ENCODE assay signal across 8 mouse cellular contexts in genomic region chr8:11727273-11727650, GRCm38 (mm10). TPM values are rescaled to one million over a fixed set of nuclear protein-coding genes. Genes with fewer than 3 reads are reported as not detected.
DNase-seq lines count a peak whose midpoint lies in the region; ATAC-seq and TF ChIP-seq lines count a peak whose summit lies in the region.

No protein-coding gene starts in this region.

- H3K4me2 ChIP-seq in liver, embryonic 13.5 days, result peak overlapping the region; percentile 61

- peak overlapping the region; percentile 49; the same call in 1 of the 2 replicates for H3K27ac ChIP-seq in cerebellum, adult 2 months (ENCODE audit: insufficient read depth, low read length)
- no peak overlapping the region for H3K27ac ChIP-seq in liver, embryonic 13.5 days

- ATAC-seq in liver, embryonic 13.5 days (ENCODE audit: low read depth), result no peak

- TF ChIP-seq CTCF in cerebellum, adult 2 months (IDR thresholded peaks at IDR 0.05; ENCODE audit: borderline replicate concordance, insufficient read depth, low read depth, low read length), result no peak
- no peak for TF ChIP-seq CTCF in E14TG2a.4 (conservative IDR thresholded peaks at IDR 0.05; ENCODE audit: low read length)

- H3K4me1 ChIP-seq in cerebellum, adult 2 months (ENCODE audit: control insufficient read depth, insufficient read depth, low read length), result peaks cover 11% of the 10 kb centered on the region
- peaks cover 22% of the 10 kb centered on the region for H3K4me1 ChIP-seq in E14TG2a.4 (replicated peaks; ENCODE audit: low read depth, low read length)
- peaks cover 14% of the 10 kb centered on the region; the same call in 1 of the 2 replicates for H3K4me1 ChIP-seq in liver, embryonic 13.5 days (replicated peaks)

- H3K36me3 ChIP-seq in E14TG2a.4 (ENCODE audit: insufficient read depth, low read length), result no peaks in the 10 kb centered on the region
- no peaks in the 10 kb centered on the region for H3K36me3 ChIP-seq in liver, embryonic 13.5 days

- no peaks in the 10 kb centered on the region for H3K27me3 ChIP-seq in cerebellum, adult 2 months (ENCODE audit: control insufficient read depth, insufficient read depth, low read length)
- peaks cover 79% of the 10 kb centered on the region for H3K27me3 ChIP-seq in E14TG2a.4 (ENCODE audit: insufficient read depth, low read length)
- H3K27me3 ChIP-seq in liver, embryonic 13.5 days, result peaks cover 80% of the 10 kb centered on the region

- peak overlapping the region; percentile 36; the same call in 1 of the 2 replicates for H3K9ac ChIP-seq in liver, embryonic 13.5 days

- no peak for DNase-seq in cerebellum, adult 2 months
- no peak for DNase-seq in cerebellum, adult 9-11 months
- DNase-seq in forelimb bud, embryonic 11.5 days (ENCODE audit: low read depth, low spot score), result peak; percentile 16
- DNase-seq in liver, embryonic 13.5 days, result no peak
- DNase-seq in yolk sac, embryonic 10.5 days (ENCODE audit: low spot score), result no peak
- no peak for DNase-seq in spleen, postnatal 14 days (ENCODE audit: low spot score in 2 of 2)
- no peak for DNase-seq in kidney, adult 18-20 months

- 3% methylated on average over 22 of the region's 22 CpGs for WGBS in cerebellum, adult 2 months
- WGBS in liver, embryonic 13.5 days (ENCODE audit: insufficient replicate concordance), result 3% methylated on average over 22 of the region's 22 CpGs

- peak overlapping the region; percentile 99 for H3K4me3 ChIP-seq in cerebellum, adult 2 months (replicated peaks; ENCODE audit: insufficient read depth, low read depth, low read length)
- H3K4me3 ChIP-seq in E14TG2a.4 (replicated peaks; ENCODE audit: low read length), result peak overlapping the region; percentile 86
- H3K4me3 ChIP-seq in liver, embryonic 13.5 days (replicated peaks), result peak overlapping the region; percentile 56

- no peak for TF ChIP-seq POLR2A in cerebellum, adult 2 months (IDR thresholded peaks at IDR 0.05; ENCODE audit: borderline replicate concordance, insufficient read depth, low read length)

- no peaks in the 10 kb centered on the region for H3K9me3 ChIP-seq in E14TG2a.4 (ENCODE audit: low read length)
- no peaks in the 10 kb centered on the region for H3K9me3 ChIP-seq in liver, embryonic 13.5 days (replicated peaks)

RNA-seq across cellular contexts. Expression of gene Arhgef7, which starts 0.3 kb away (rescaled TPM):
- polyA plus RNA-seq in cerebellum, adult 2 months (2012; rRNA removed), result 134 and 151 TPM in 2 replicates
- 9.4 and 11.5 TPM in 2 replicates for polyA plus RNA-seq in liver, embryonic 13.5 days (2015; fragmentation: Nextera tagmentation; extraction: Ambion mirVana)

RNA-seq across cellular contexts. Expression of gene 1700016D06Rik, which starts 26.4 kb away (rescaled TPM):
- polyA plus RNA-seq in cerebellum, adult 2 months (2012; rRNA removed), result not detected in 2 replicates
- not detected in 2 replicates for polyA plus RNA-seq in liver, embryonic 13.5 days (2015; fragmentation: Nextera tagmentation; extraction: Ambion mirVana)

Comparison
In these comparisons a context has a peak if more than half of its experiments do, and no peak if none do; other contexts are left out.
1. RNA of gene Arhgef7, which starts 0.3 kb away (polyA plus RNA-seq): 134 to 151 TPM in cerebellum, adult 2 months; 9.4 to 11.5 TPM in liver, embryonic 13.5 days; every median in the first group is over 10 times any median in the second.
2. Peak in every context shown above with its lines, with median percentiles within 50 percentile points of each other: H3K4me3 ChIP-seq.